Mouse (Mus musculus): Measurements from ENCODE around the gene Uts2r. TPM values are rescaled to one million over a fixed set of nuclear protein-coding genes. Genes with fewer than 3 reads are reported as not detected.

Gene Uts2r
- polyA plus RNA-seq, 1 experiment from 2014 or later = not detected

DNA sequence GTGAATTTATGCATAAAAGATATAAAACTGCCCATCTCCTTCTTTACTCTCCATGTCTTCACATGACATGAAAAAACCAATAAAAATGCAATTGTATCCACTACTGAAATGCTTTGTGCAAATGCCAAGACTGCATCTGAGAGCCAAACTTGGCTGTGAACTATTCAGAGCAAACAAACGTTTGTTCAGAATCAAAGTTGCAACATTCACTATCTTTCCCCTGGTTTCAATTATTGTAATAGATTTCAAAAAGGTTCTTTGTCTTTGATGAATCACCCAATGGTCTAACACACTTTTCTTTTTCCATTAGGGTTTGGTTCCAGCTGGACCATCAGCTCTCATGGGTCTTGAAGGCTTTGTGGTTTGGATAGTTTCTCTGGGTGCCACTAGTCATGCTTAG lies 30.5 kb upstream of the Uts2r start:
- WGBS = 78% methylated on average over 1 of the region's 1 CpGs
- no peak overlapping the region for H3K4me3 ChIP-seq (replicated peaks)
- H3K27me3 ChIP-seq (replicated peaks) = no peaks in the 10 kb centered on the region; the same call in 1 of the 2 replicates
- H3K9ac ChIP-seq = no peak overlapping the region
- no peak overlapping the region for H3K4me2 ChIP-seq (replicated peaks)
- H3K27ac ChIP-seq = no peak overlapping the region
- H3K4me1 ChIP-seq (replicated peaks) = no peaks in the 10 kb centered on the region
- no peak for ATAC-seq
- no peaks in the 10 kb centered on the region for H3K36me3 ChIP-seq
- no peaks in the 10 kb centered on the region for H3K9me3 ChIP-seq

- Histone ChIP-seq H3K36me3 (no peaks in the 10 kb centered on the region), H3K4me3 (replicated peaks) (no peak overlapping the region), H3K27me3 (replicated peaks) (no peaks in the 10 kb centered on the region; the same call in 1 of the 2 replicates), H3K27ac (no peak overlapping the region), H3K9me3 (no peaks in the 10 kb centered on the region), H3K9ac (no peak overlapping the region), H3K4me2 (replicated peaks) (no peak overlapping the region), H3K4me1 (replicated peaks) (no peaks in the 10 kb centered on the region)
- WGBS = 23% methylated on average over 1 of the region's 1 CpGs
- ATAC-seq = no peak
These were observed 25.5 kb upstream of the Uts2r start for GRCm38 (mm10) chr11:121134600-121134999.

DNA sequence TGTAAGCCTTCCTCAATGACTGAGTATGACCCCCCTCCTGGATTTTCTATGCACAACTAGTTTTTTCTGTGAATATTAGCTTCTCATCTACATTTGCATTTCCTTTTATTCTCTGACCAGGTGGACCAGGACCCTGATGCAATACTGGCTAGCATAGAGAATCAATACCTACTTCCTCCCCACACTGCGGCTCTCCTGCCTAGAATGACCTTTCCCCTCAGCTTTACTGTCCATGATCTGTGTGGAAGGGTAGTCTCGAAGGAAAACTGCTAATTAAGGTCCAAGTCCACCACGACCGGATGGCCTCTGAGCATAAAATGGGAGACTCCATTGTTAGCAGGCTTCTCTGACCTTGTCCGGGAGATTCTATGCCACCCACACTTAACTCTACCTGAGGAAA lies 22.4 kb upstream of the Uts2r start:
- no peak for ATAC-seq
- Histone ChIP-seq H3K4me3 (replicated peaks) (no peak overlapping the region), H3K9me3 (no peaks in the 10 kb centered on the region), H3K27ac (no peak overlapping the region), H3K4me2 (replicated peaks) (no peak overlapping the region), H3K36me3 (no peaks in the 10 kb centered on the region), H3K9ac (no peak overlapping the region), H3K4me1 (replicated peaks) (0 out of 2 replicates have a peak, but pooled peaks cover 4% of the 10 kb centered on the region), H3K27me3 (replicated peaks) (no peaks in the 10 kb centered on the region; the same call in 1 of the 2 replicates)
- WGBS = 86% methylated on average over 5 of the region's 5 CpGs

DNA sequence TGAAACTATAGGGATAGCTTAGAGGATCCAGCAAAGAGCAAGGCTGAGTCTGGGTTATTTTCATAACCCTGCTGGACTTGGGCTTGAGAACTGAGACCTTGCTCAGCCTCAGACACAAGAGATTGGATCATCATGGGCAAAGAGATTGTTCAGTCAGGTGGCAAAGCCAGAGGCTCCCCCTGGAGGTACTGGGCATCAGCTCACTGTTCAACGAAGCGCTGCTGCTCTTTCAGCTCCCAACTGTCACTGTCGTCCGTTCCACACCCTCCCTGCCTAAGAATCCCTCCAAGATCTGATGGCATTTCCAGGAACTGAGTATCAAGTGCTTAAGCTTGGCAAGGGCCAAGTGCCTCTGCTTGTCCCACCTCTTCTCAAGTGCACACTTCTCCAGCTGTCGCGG lies 21.3 kb upstream of the Uts2r start:
- H3K27ac ChIP-seq = no peak overlapping the region
- no peaks in the 10 kb centered on the region for H3K36me3 ChIP-seq
- no peak overlapping the region for H3K4me3 ChIP-seq (replicated peaks)
- H3K4me1 ChIP-seq (replicated peaks) = 0 out of 2 replicates have a peak, but pooled peaks cover 4% of the 10 kb centered on the region
- H3K27me3 ChIP-seq (replicated peaks) = no peaks in the 10 kb centered on the region
- WGBS = 42% methylated on average over 6 of the region's 6 CpGs
- no peak overlapping the region for H3K9ac ChIP-seq
- H3K9me3 ChIP-seq = no peaks in the 10 kb centered on the region
- ATAC-seq = no peak
- H3K4me2 ChIP-seq (replicated peaks) = no peak overlapping the region

DNA sequence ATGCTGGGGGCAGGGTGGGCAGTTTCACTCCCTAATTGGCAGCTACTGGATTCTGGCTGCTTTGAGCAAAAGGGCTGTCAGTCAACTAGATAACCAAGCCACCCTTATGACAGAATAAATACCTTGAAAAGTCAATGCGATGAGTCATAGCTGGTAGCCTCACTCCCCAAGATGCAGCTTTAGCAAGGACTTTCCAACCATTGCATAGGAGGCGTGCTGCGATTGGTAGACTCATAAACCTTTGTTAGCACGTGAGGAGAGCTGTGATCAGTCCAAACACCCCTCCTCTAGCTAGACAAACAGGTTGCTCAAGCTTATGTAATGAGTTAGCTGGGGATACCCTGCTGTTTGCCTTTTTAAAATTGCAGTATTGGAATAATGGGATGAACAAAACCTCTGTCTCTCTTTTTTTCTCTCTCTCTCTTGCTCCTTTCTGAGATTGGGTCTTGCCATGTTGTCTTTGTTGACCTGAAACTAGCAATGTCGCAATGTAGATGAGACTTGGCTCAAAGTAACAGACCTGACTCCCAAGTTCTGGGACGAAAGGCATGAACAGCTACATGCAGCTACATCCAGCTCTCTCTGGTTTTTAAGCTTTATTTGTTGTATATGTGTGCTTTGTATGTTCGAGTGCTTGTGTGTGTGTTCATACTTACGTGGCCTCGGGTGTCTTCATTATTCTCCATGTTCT lies 16.6 kb upstream of the Uts2r start:
- Histone ChIP-seq H3K4me2 (replicated peaks) (no peak overlapping the region), H3K36me3 (no peaks in the 10 kb centered on the region), H3K27ac (no peak overlapping the region), H3K9me3 (no peaks in the 10 kb centered on the region), H3K4me3 (replicated peaks) (no peak overlapping the region), H3K9ac (no peak overlapping the region), H3K27me3 (replicated peaks) (no peaks in the 10 kb centered on the region), H3K4me1 (replicated peaks) (0 out of 2 replicates have a peak, but pooled peaks cover 4% of the 10 kb centered on the region)
- 75% methylated on average over 9 of the region's 9 CpGs for WGBS
- peak; percentile 88 for ATAC-seq

DNA sequence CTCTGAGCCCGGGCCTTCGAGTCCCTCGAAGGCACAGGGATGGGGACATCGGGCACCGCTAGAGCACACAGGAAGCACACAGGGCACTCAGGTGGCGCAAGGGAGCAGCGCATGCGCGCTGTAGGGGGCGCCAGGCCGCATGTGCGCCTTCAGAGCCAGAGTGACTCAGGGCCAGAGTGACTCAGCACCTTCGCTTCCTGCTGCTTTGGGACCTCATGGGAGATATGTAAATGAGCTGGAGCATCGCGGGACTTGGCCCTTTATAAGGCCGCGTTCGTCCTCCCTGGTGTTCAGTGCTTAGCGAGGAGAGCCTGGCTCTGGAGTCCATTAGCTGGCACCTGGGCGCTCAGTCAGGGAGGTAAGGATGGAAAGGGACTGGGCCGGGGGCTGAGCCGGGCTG lies 14.2 kb upstream of the Uts2r start, which contains the start of gene Tex19.1:
Gene Tex19.1 (plus strand): TSS at position 279 of the 400 bp plus-strand sequence.
- Histone ChIP-seq H3K9me3 (no peaks in the 10 kb centered on the region), H3K4me3 (replicated peaks) (no peak within 1 kb of the TSS), H3K27me3 (replicated peaks) (no peaks in the 10 kb centered on the region), H3K4me1 (replicated peaks) (no peaks in the 10 kb centered on the region), H3K9ac (no peak within 1 kb of the TSS), H3K4me2 (replicated peaks) (no peak within 1 kb of the TSS), H3K27ac (no peak within 1 kb of the TSS), H3K36me3 (no peaks in the 10 kb centered on the region)
- no peak for ATAC-seq
- 92% methylated on average over 22 of the region's 22 CpGs for WGBS

DNA sequence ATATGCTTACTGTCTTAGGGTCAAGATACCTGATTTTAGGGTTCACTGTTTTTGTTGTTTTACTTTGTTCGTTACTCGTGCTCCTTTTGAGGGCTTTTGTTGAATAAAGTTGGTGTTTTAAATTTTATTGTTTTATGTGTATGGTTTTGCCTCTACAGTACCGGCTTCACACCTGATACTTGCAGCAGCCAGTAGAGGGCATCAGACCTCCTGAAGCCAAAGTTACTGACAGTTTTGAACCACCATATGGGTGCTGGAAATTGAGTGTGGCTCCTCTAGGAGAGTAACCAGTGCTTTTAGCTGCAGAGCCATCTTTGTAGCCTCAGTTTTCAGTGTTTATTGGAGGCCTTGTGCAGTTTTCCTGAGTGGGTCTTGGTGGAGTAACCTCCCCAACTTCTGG lies 11.9 kb upstream of the Uts2r start:
- no peak overlapping the region for H3K4me2 ChIP-seq (replicated peaks)
- no peak for ATAC-seq
- H3K9me3 ChIP-seq = no peaks in the 10 kb centered on the region
- H3K27ac ChIP-seq = no peak overlapping the region
- no peaks in the 10 kb centered on the region for H3K4me1 ChIP-seq (replicated peaks)
- no peak overlapping the region for H3K9ac ChIP-seq
- 84% methylated on average over 3 of the region's 3 CpGs for WGBS
- H3K36me3 ChIP-seq = no peaks in the 10 kb centered on the region
- no peak overlapping the region for H3K4me3 ChIP-seq (replicated peaks)
- H3K27me3 ChIP-seq (replicated peaks) = no peaks in the 10 kb centered on the region

DNA sequence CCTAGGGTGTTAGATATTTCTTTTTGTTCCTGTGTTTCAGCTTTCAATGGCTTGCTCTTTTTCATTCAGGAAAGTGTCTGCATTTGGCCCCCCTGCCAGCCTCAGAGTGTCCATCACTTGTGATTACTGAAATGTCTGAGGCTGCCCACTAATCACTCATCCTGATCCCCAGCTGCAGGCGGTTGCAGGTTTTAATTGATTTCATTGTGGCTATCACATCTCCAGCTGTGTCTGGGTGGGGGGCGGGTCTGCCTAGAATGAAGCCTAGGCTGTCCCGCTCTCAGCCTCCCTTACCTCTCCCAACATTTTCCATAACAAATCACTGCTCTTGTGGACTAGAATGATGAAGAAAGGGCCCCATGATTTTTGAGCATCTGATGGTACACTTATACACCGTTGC lies 5.9 kb upstream of the Uts2r start:
- no peak overlapping the region for H3K4me3 ChIP-seq (replicated peaks)
- no peaks in the 10 kb centered on the region for H3K9me3 ChIP-seq
- no peak overlapping the region for H3K4me2 ChIP-seq (replicated peaks)
- H3K9ac ChIP-seq = no peak overlapping the region
- H3K36me3 ChIP-seq = no peaks in the 10 kb centered on the region
- no peak overlapping the region for H3K27ac ChIP-seq
- 48% methylated on average over 4 of the region's 4 CpGs for WGBS
- peaks cover 4% of the 10 kb centered on the region; the same call in 1 of the 2 replicates for H3K4me1 ChIP-seq (replicated peaks)
- peaks cover 34% of the 10 kb centered on the region for H3K27me3 ChIP-seq (replicated peaks)
- no peak for ATAC-seq

- no peak overlapping the region for H3K27ac ChIP-seq
- H3K4me1 ChIP-seq (replicated peaks) = peaks cover 4% of the 10 kb centered on the region; the same call in 1 of the 2 replicates
- H3K36me3 ChIP-seq = no peaks in the 10 kb centered on the region
- 2% methylated on average over 45 of the region's 45 CpGs for WGBS
- peaks cover 34% of the 10 kb centered on the region for H3K27me3 ChIP-seq (replicated peaks)
- peak overlapping the region; percentile 32; the same call in 1 of the 2 replicates for H3K9ac ChIP-seq
- no peaks in the 10 kb centered on the region for H3K9me3 ChIP-seq
- no peak for ATAC-seq
- H3K4me2 ChIP-seq (replicated peaks) = peak overlapping the region; percentile 74
- H3K4me3 ChIP-seq (replicated peaks) = peak overlapping the region; percentile 33
These were observed 3.6 kb upstream of the Uts2r start for GRCm38 (mm10) chr11:121156411-121156891.

GRCm38 (mm10) chr11:121160636-121161346 lies 720 bp downstream of the Uts2r start:
- peaks cover 22% of the 10 kb centered on the region for H3K27me3 ChIP-seq (replicated peaks)
- no peak overlapping the region for H3K4me3 ChIP-seq (replicated peaks)
- no peak overlapping the region for H3K27ac ChIP-seq
- WGBS = 90% methylated on average over 26 of the region's 26 CpGs
- peaks cover 4% of the 10 kb centered on the region; the same call in 1 of the 2 replicates for H3K4me1 ChIP-seq (replicated peaks)
- no peak overlapping the region for H3K9ac ChIP-seq
- no peak for ATAC-seq
- H3K36me3 ChIP-seq = no peaks in the 10 kb centered on the region
- no peaks in the 10 kb centered on the region for H3K9me3 ChIP-seq
- no peak overlapping the region for H3K4me2 ChIP-seq (replicated peaks)

DNA sequence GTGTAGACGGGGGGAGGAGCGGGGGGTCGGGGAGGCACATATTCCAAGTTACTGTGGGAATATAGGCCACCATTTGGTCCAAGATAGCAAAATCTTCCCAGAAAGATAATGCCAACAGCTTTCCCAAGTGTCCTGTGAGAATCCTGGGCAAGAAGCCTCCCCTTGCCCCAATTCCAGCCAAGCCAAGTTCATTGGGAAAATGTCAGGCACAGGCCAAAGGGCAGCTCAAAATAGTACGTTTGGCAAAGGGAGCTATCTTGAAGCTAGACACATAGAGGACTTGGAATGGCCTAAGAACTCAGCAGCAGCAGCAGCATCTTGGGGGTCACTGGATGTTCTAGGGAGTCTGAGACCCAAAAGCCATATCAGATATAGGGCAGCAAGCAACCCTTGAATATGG lies 3.7 kb downstream of the Uts2r start:
- no peak overlapping the region for H3K9ac ChIP-seq
- H3K9me3 ChIP-seq = no peaks in the 10 kb centered on the region
- ATAC-seq = no peak
- no peak overlapping the region for H3K27ac ChIP-seq
- H3K4me1 ChIP-seq (replicated peaks) = no peaks in the 10 kb centered on the region
- WGBS = 83% methylated on average over 4 of the region's 4 CpGs
- H3K4me3 ChIP-seq (replicated peaks) = no peak overlapping the region
- no peaks in the 10 kb centered on the region for H3K27me3 ChIP-seq (replicated peaks)
- H3K4me2 ChIP-seq (replicated peaks) = no peak overlapping the region
- no peaks in the 10 kb centered on the region for H3K36me3 ChIP-seq

- H3K4me2 ChIP-seq (replicated peaks) = no peak overlapping the region
- H3K36me3 ChIP-seq = no peaks in the 10 kb centered on the region
- no peaks in the 10 kb centered on the region for H3K9me3 ChIP-seq
- H3K27ac ChIP-seq = no peak overlapping the region
- ATAC-seq = no peak
- H3K27me3 ChIP-seq (replicated peaks) = no peaks in the 10 kb centered on the region
- H3K9ac ChIP-seq = no peak overlapping the region
- H3K4me1 ChIP-seq (replicated peaks) = 0 out of 2 replicates have a peak, but pooled peaks cover 3% of the 10 kb centered on the region
- WGBS = 84% methylated on average over 5 of the region's 5 CpGs
- H3K4me3 ChIP-seq (replicated peaks) = no peak overlapping the region
These were observed 13.1 kb downstream of the Uts2r start for GRCm38 (mm10) chr11:121173203-121173602.
